Mouse (Mus musculus) midbrain, embryonic 16.5 days (tissue): ENCODE data around the gene Man1a. TPM values are rescaled to one million over a fixed set of nuclear protein-coding genes. Genes with fewer than 3 reads are reported as not detected.

Source experiments
- ATAC-seq: fragments of 200-750 bp; cut with Nextera tagmentation; 2 replicates; pipeline ENCODE4 v1.8.0; 2017; ENCODE audit warnings: moderate TSS enrichment
- H3K27ac ChIP-seq: fragments of 300-500 bp; sonication (generic); 2 replicates; pipeline ENCODE4 v1.5.1; 2014; ENCODE audit warnings: mild to moderate bottlenecking, low read length, mixed read lengths
- H3K27me3 ChIP-seq: fragments of 300-500 bp; sonication (generic); 2 replicates; pipeline ENCODE4 v1.6.1; 2014; ENCODE audit warnings: low read depth, low read length, mixed read lengths; ENCODE audit not compliant: control insufficient read depth, insufficient read depth
- H3K36me3 ChIP-seq: fragments of 300-500 bp; sonication (generic); 2 replicates; pipeline ENCODE4 v1.6.1; 2014; ENCODE audit warnings: mild to moderate bottlenecking, low read length, moderate library complexity, mixed read lengths; ENCODE audit not compliant: control insufficient read depth, insufficient read depth
- H3K4me1 ChIP-seq: fragments of 300-500 bp; sonication (generic); 2 replicates; pipeline ENCODE4 v1.6.1; 2014; ENCODE audit warnings: mild to moderate bottlenecking, low read length, mixed read lengths; ENCODE audit not compliant: control insufficient read depth, insufficient read depth
- H3K4me2 ChIP-seq: fragments of 300-500 bp; sonication (generic); 2 replicates; pipeline ENCODE4 v1.6.1; 2014; ENCODE audit warnings: mild to moderate bottlenecking, low read length, mixed read lengths
- H3K4me3 ChIP-seq: fragments of 300-500 bp; sonication (generic); 2 replicates; pipeline ENCODE4 v1.5.1; 2014; ENCODE audit warnings: low read depth, mild to moderate bottlenecking, low read length, moderate library complexity, mixed read lengths
- H3K9ac ChIP-seq: fragments of 300-500 bp; sonication (generic); 2 replicates; pipeline ENCODE4 v1.6.1; 2014; ENCODE audit warnings: low read depth, low read length, mixed read lengths
- H3K9me3 ChIP-seq: fragments of 300-500 bp; sonication (generic); replicated peaks from 2 replicates; pipeline ENCODE4 v1.6.1; 2014; ENCODE audit warnings: mild to moderate bottlenecking, low read length, mixed read lengths; ENCODE audit not compliant: control insufficient read depth, poor library complexity, severe bottlenecking
- WGBS: fragments of 180-500 bp; shearing (Covaris S2); extraction: QIAGEN DNeasy Blood & Tissue Kit; methylation state at CpG from one replicate; pipeline ENCODE4 v1.1.7; 2014; 5-methylcytosine and 5-hydroxymethylcytosine counted together
- polyA plus RNA-seq: library from polyadenylated mRNA; unstranded; fragments of >200 nt; fragmentation: Nextera tagmentation; extraction: Ambion mirVana; gene quantifications from 2 replicates; pipeline ENCODE4 v1.2.1, GENCODE M21; 2015

The Man1a gene
- polyA plus RNA-seq, 1 experiment from 2014 or later = 4.7 TPM

DNA sequence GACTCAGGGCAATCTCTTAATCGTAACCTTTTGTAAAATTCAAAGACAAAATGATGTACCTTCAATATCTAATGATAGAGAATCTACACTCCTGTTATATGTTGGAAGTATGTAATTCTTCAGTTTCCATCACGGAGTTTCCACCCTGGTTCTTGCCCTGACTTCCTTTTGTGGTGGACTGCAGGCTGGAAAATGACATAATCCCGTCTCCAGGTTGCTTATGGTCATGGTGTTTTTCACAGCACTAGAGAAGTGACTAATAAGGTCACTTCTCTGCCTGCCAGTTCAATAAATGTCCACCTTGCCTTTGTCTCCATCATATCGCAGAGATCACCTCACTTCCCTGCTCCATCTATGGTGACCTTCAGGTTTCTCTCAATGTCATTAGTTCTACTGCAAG, 22.2 kb downstream of the Man1a start:
- Histone ChIP-seq H3K9me3 (no peaks in the 10 kb centered on the region), H3K4me1 (no peaks in the 10 kb centered on the region), H3K9ac (no peak overlapping the region), H3K36me3 (no peaks in the 10 kb centered on the region), H3K27ac (no peak overlapping the region), H3K4me2 (no peak overlapping the region), H3K27me3 (no peaks in the 10 kb centered on the region), H3K4me3 (no peak overlapping the region)
- WGBS = 79% methylated on average over 4 of the region's 4 CpGs
- ATAC-seq = no peak

DNA sequence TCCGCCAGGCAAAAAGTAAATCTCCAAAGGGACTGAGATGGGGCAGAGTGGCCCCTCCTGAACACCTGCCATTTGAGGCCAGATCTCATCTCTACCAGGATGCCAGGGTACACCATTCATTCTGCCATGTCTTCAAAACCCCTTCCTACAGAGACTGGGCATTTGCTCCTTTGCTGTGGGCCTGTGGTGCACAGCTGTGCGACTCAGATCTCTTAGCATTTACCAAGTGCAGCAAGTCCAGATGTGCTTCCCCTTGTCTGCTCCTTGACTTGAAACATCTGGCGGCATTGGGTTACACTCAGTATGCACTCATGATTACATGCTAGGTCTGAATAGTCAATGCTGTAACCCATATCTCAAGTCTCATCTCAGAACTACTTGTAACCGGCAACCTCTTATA, 28.5 kb downstream of the Man1a start:
- H3K9ac ChIP-seq = no peak overlapping the region
- no peaks in the 10 kb centered on the region for H3K27me3 ChIP-seq
- no peak overlapping the region for H3K27ac ChIP-seq
- WGBS = 90% methylated on average over 4 of the region's 4 CpGs
- no peak for ATAC-seq
- H3K4me3 ChIP-seq = no peak overlapping the region
- no peak overlapping the region for H3K4me2 ChIP-seq
- H3K9me3 ChIP-seq = no peaks in the 10 kb centered on the region
- H3K36me3 ChIP-seq = no peaks in the 10 kb centered on the region
- H3K4me1 ChIP-seq = no peaks in the 10 kb centered on the region

DNA sequence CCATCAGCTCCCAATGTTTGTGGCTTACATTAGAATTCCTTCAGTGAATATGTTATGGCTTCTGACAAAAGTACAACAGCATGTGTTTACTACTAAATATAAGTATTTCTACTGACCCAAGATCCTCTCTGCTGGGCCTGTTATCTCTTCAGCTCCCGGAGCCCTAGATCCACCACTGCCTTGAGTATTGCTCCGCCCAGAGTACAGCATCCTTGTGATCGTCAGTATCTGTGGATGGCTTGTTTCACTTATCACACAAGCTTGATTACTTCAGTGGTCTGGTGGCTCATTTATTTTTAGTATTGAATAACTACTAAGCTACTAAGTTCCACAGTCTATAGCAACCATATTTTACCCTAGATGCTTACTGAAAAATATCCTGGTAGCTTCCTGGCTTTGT, 33.1 kb downstream of the Man1a start:
- no peaks in the 10 kb centered on the region for H3K27me3 ChIP-seq
- H3K9me3 ChIP-seq = no peaks in the 10 kb centered on the region
- no peaks in the 10 kb centered on the region for H3K36me3 ChIP-seq
- no peak overlapping the region for H3K4me2 ChIP-seq
- 92% methylated on average over 3 of the region's 3 CpGs for WGBS
- H3K27ac ChIP-seq = no peak overlapping the region
- H3K4me1 ChIP-seq = no peaks in the 10 kb centered on the region
- ATAC-seq = no peak
- H3K9ac ChIP-seq = no peak overlapping the region
- H3K4me3 ChIP-seq = no peak overlapping the region

DNA sequence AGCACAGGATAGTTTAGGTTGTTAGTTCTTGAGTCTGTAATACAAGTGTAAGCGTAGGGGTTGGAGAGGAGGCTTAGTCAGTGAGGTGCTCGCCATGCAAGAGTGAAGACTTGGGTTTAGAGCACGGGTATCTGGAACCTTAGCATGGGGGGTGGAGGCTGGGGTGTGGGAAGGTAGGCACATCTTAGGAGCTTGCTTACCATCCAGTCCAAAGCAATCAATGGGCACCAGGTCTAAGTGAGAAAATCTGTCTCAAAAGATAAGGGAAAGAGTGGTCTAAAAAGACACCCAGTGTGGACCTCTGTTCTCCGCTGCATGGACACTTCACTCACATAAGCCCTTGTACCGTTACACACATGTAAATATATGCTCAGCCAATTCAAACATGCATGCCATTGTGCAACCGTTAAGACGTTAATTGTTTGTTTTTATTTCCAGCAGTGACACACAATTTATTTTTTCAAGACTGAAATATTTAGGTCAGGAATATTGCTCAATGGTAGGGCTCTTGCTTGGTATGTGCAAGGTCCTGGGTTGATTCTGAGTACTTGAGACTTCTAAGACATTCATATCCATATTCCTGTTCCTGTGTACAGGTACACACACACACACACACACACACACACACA, 34.1 kb downstream of the Man1a start:
- H3K9me3 ChIP-seq = no peaks in the 10 kb centered on the region
- H3K4me2 ChIP-seq = no peak overlapping the region
- no peaks in the 10 kb centered on the region for H3K36me3 ChIP-seq
- no peak overlapping the region for H3K27ac ChIP-seq
- H3K9ac ChIP-seq = no peak overlapping the region
- no peak overlapping the region for H3K4me3 ChIP-seq
- H3K27me3 ChIP-seq = no peaks in the 10 kb centered on the region
- no peak for ATAC-seq
- WGBS = 95% methylated on average over 7 of the region's 7 CpGs
- H3K4me1 ChIP-seq = no peaks in the 10 kb centered on the region

GRCm38 (mm10) chr10:54040261-54041165, 35.9 kb downstream of the Man1a start:
- no peak overlapping the region for H3K4me2 ChIP-seq
- H3K4me3 ChIP-seq = no peak overlapping the region
- H3K9me3 ChIP-seq = no peaks in the 10 kb centered on the region
- 90% methylated on average over 11 of the region's 11 CpGs for WGBS
- H3K27ac ChIP-seq = no peak overlapping the region
- H3K9ac ChIP-seq = no peak overlapping the region
- H3K27me3 ChIP-seq = no peaks in the 10 kb centered on the region
- H3K4me1 ChIP-seq = no peaks in the 10 kb centered on the region
- no peak for ATAC-seq
- H3K36me3 ChIP-seq = no peaks in the 10 kb centered on the region

DNA sequence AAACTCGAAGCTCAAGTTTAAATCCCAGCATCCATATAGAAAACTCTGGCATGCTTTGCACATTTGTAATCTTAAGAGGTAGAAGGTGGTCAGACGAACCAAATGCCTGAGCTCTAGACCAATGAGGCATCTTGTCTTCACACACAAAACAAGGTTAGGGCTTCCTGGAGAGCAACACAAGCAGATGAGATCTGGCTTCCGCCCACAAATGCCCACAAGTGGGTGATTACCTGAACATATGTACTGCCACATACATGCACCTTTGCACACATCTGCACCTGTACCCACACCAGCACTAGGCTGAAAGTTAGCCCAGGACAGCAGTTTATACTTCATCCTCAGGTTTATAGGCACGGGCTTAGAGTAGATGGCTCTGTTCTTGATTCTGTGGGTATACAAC, 36.7 kb downstream of the Man1a start:
- 89% methylated on average over 4 of the region's 4 CpGs for WGBS

DNA sequence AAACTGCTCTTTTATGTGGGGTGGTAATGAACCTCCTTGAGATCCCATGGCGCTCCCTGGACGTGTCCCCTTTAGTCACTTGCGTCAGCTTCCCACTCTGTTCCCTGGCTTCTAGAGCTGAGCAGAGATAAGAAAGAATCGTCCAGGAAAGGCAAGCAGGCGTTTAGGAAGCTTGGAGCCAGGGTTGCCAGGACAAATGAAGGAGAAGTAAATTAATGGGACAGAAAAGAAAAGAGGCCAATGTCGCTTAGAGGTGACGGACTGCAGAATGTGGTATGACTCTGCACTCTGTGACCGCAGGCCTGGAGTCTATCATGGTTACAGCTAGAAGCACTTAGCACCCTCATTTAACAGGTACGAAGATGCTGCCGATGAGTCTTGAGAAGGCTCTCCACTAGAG, 37.7 kb downstream of the Man1a start:
- Histone ChIP-seq H3K9me3 (no peaks in the 10 kb centered on the region), H3K27me3 (no peaks in the 10 kb centered on the region), H3K4me1 (no peaks in the 10 kb centered on the region), H3K4me3 (no peak overlapping the region), H3K9ac (no peak overlapping the region), H3K36me3 (no peaks in the 10 kb centered on the region), H3K4me2 (no peak overlapping the region), H3K27ac (no peak overlapping the region)
- WGBS = 86% methylated on average over 10 of the region's 10 CpGs
- ATAC-seq = no peak

More for the DNA sequence above, 36.7 kb downstream of the Man1a start:
- no peak overlapping the region for H3K9ac ChIP-seq
- H3K4me2 ChIP-seq = no peak overlapping the region
- no peaks in the 10 kb centered on the region for H3K36me3 ChIP-seq
- H3K9me3 ChIP-seq = no peaks in the 10 kb centered on the region
- H3K27me3 ChIP-seq = no peaks in the 10 kb centered on the region
- H3K27ac ChIP-seq = no peak overlapping the region
- H3K4me1 ChIP-seq = no peaks in the 10 kb centered on the region
- no peak for ATAC-seq
- no peak overlapping the region for H3K4me3 ChIP-seq

GRCm38 (mm10) chr10:54038180-54038579, 38.2 kb downstream of the Man1a start:
- no peaks in the 10 kb centered on the region for H3K36me3 ChIP-seq
- H3K4me1 ChIP-seq = no peaks in the 10 kb centered on the region
- no peaks in the 10 kb centered on the region for H3K9me3 ChIP-seq
- 92% methylated on average over 5 of the region's 5 CpGs for whole genome bisulfite sequencing
- no peak overlapping the region for H3K4me3 ChIP-seq
- H3K4me2 ChIP-seq = no peak overlapping the region
- H3K9ac ChIP-seq = no peak overlapping the region
- no peak for ATAC-seq
- H3K27me3 ChIP-seq = no peaks in the 10 kb centered on the region
- no peak overlapping the region for H3K27ac ChIP-seq

- Histone ChIP-seq H3K4me2 (no peak overlapping the region), H3K4me3 (no peak overlapping the region), H3K9ac (no peak overlapping the region), H3K36me3 (no peaks in the 10 kb centered on the region), H3K4me1 (no peaks in the 10 kb centered on the region), H3K9me3 (no peaks in the 10 kb centered on the region), H3K27me3 (no peaks in the 10 kb centered on the region), H3K27ac (no peak overlapping the region)
- ATAC-seq = no peak
- WGBS = 83% methylated on average over 10 of the region's 10 CpGs
Observed at GRCm38 (mm10) chr10:54037348-54038010, 38.9 kb downstream of the Man1a start.
